Mouse (Mus musculus) adipocyte (in vitro differentiated cells): ENCODE data around the gene Gpr176.

Source experiments
- DNase-seq: peaks from one replicate; pipeline ENCODE4 v3.0.0-alpha.2; 2016; ENCODE audit warnings: low spot score

The Gpr176 gene

DNA sequence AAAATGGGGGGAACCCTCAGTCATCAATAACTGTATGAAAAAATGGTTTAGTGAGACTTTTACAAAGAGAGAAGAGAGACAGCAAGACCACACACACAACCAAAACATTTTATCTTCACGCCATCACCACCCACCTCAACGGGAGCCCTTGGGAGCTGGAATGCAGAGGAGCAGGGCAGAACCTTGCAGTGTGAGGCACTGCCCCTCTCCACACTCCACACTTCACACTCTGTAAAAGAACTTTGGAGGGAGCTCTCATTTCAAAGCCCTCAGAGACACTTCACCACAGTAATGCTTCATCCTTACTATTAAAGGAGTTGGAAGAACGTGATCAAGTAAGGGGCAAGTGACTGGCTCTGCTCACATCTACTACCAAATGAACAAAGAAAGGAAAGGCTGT is 142.7 kb downstream of the Gpr176 start:
- no peak for DNase-seq

DNA sequence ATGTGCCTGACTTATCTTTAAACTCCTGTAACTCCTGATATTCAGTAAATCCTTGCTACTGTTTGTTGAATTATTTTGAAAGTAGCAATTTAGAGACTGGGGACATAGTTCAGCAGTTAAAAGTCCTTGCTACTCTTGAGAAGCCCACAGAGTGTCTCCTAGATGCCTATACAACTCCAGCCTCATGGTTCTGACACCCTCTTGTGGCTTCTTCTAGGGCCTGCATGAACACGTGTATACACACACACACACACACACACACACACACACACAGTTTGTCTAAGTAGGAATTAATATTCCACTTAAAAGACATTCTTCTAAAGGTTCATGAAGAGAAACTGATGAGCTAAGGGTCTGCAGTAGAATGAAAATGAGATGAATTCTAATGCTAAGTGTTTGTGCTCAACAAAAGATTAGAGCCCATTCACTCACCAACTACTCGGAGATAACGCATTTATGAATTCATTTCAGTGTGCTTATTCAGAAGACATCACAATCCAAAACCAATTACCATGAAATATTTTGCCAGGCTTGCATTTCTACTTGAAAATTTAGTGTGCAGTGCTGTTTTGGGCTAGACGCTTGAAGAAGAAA is 144.6 kb downstream of the Gpr176 start:
- DNase-seq, result no peak
